10 mouse cellular contexts compared by ENCODE assay signal in genomic region chr2:160760433-160761184, GRCm38 (mm10). TPM values are rescaled to one million over a fixed set of nuclear protein-coding genes. Genes with fewer than 3 reads are reported as not detected.
A peak's percentile ranks its signal among the peaks of the same experiment; 100 is the strongest.
DNase-seq lines count a peak whose midpoint lies in the region; ATAC-seq and TF ChIP-seq lines count a peak whose summit lies in the region.
"Had no signal": no experiment of that assay in that cellular context is flagged by ENCODE, and none has a peak within 500 bp of the region (broad histone marks: within the 10 kb centered on the region; RNA-seq: fewer than 3 reads in every experiment).

No protein-coding gene starts in this region.

- H3K27ac ChIP-seq in kidney, embryonic 14.5 days (ENCODE audit: low read depth, low read length), result no peak overlapping the region
- no peak overlapping the region for H3K27ac ChIP-seq in MEL (ENCODE audit: control insufficient read depth, low read depth, low read length)
- H3K27ac ChIP-seq in lung, postnatal 0 days (ENCODE audit: low read length), result no peak overlapping the region
- no peak overlapping the region for H3K27ac ChIP-seq in midbrain, embryonic 16.5 days (ENCODE audit: low read length)
- H3K27ac ChIP-seq: embryonic facial prominence, embryonic 12.5 days; neural tube, embryonic 13.5 days had no signal

- peaks cover 92% of the 10 kb centered on the region for H3K36me3 ChIP-seq in kidney, embryonic 14.5 days (ENCODE audit: control insufficient read depth, insufficient read depth, low read length)
- H3K36me3 ChIP-seq in MEL (ENCODE audit: control insufficient read depth in 1 of 2, insufficient read depth in 2 of 2, low read length in 2 of 2), result peaks cover 0 to 11% of the 10 kb centered on the region in 2 experiments; a peak in 2 of 4 replicates
- H3K36me3 ChIP-seq in lung, postnatal 0 days (ENCODE audit: insufficient read depth, low read length), result peaks cover 34% of the 10 kb centered on the region
- peaks cover 48% of the 10 kb centered on the region for H3K36me3 ChIP-seq in midbrain, embryonic 16.5 days (ENCODE audit: control insufficient read depth, insufficient read depth, low read length)

- peak; percentile 60 to 71 (median 60) for TF ChIP-seq CTCF in MEL (IDR thresholded peaks at IDR 0.05 in 2 of 3, conservative IDR thresholded peaks at IDR 0.05 in 1 of 3; ENCODE audit: control insufficient read depth in 1 of 3, insufficient read depth in 1 of 3, low read depth in 2 of 3, low read length in 3 of 3, poor library complexity in 1 of 3, severe bottlenecking in 1 of 3)
- peak; percentile 82 for TF ChIP-seq CTCF in lung, postnatal 0 days (IDR thresholded peaks at IDR 0.05)

- no peak overlapping the region for H3K4me2 ChIP-seq in kidney, embryonic 14.5 days (replicated peaks; ENCODE audit: low read depth, low read length)
- no peak overlapping the region for H3K4me2 ChIP-seq in lung, postnatal 0 days (replicated peaks; ENCODE audit: low read depth, low read length)
- H3K4me2 ChIP-seq in midbrain, embryonic 16.5 days (ENCODE audit: low read length), result no peak overlapping the region
- H3K4me2 ChIP-seq: embryonic facial prominence, embryonic 12.5 days; neural tube, embryonic 13.5 days had no signal

- H3K27me3 ChIP-seq in kidney, embryonic 14.5 days (ENCODE audit: control insufficient read depth, insufficient read depth, low read length), result no peaks in the 10 kb centered on the region
- H3K27me3 ChIP-seq in MEL (ENCODE audit: control insufficient read depth in 1 of 2, insufficient read depth in 2 of 2, low read length in 2 of 2), result no peaks in the 10 kb centered on the region
- H3K27me3 ChIP-seq in lung, postnatal 0 days (replicated peaks; ENCODE audit: insufficient read depth, low read length), result no peaks in the 10 kb centered on the region
- H3K27me3 ChIP-seq in midbrain, embryonic 16.5 days (ENCODE audit: control insufficient read depth, insufficient read depth, low read depth, low read length), result no peaks in the 10 kb centered on the region
- H3K27me3 ChIP-seq: embryonic facial prominence, embryonic 12.5 days; neural tube, embryonic 13.5 days had no signal

- no peaks in the 10 kb centered on the region for H3K9me3 ChIP-seq in kidney, embryonic 14.5 days (ENCODE audit: control insufficient read depth, low read length)
- H3K9me3 ChIP-seq in MEL (replicated peaks; ENCODE audit: insufficient read depth, low read length), result no peaks in the 10 kb centered on the region
- no peaks in the 10 kb centered on the region for H3K9me3 ChIP-seq in lung, postnatal 0 days (ENCODE audit: low read length)
- H3K9me3 ChIP-seq in midbrain, embryonic 16.5 days (replicated peaks; ENCODE audit: control insufficient read depth, low read length, poor library complexity, severe bottlenecking), result no peaks in the 10 kb centered on the region
- H3K9me3 ChIP-seq: embryonic facial prominence, embryonic 12.5 days; neural tube, embryonic 13.5 days had no signal

- no peak overlapping the region for H3K9ac ChIP-seq in kidney, embryonic 14.5 days (ENCODE audit: low read depth, low read length)
- H3K9ac ChIP-seq in MEL (ENCODE audit: control insufficient read depth, low read depth, low read length, poor library complexity, severe bottlenecking), result no peak overlapping the region
- no peak overlapping the region for H3K9ac ChIP-seq in lung, postnatal 0 days (replicated peaks; ENCODE audit: low read depth)
- no peak overlapping the region for H3K9ac ChIP-seq in midbrain, embryonic 16.5 days (ENCODE audit: low read depth, low read length)
- H3K9ac ChIP-seq: embryonic facial prominence, embryonic 12.5 days; neural tube, embryonic 13.5 days had no signal

- peak; percentile 57 for TF ChIP-seq RAD21 in MEL (IDR thresholded peaks at IDR 0.05; ENCODE audit: low read depth, low read length)

- no peak for ATAC-seq in kidney, embryonic 14.5 days (ENCODE audit: low FRiP score, low TSS enrichment)
- ATAC-seq in lung, postnatal 0 days, result no peak; the same call in 1 of the 2 replicates
- no peak for ATAC-seq in midbrain, embryonic 16.5 days

- no peak for TF ChIP-seq EP300 in MEL (IDR thresholded peaks at IDR 0.05; ENCODE audit: low read depth in 1 of 2, low read length in 2 of 2)
- no peak for TF ChIP-seq EP300 in lung, postnatal 0 days (IDR thresholded peaks at IDR 0.05)

- no peak for TF ChIP-seq POLR2A in MEL (IDR thresholded peaks at IDR 0.05; ENCODE audit: control insufficient read depth in 1 of 2, insufficient read depth in 1 of 2, low read depth in 1 of 2, low read length in 2 of 2, poor library complexity in 1 of 2)

- 87% methylated on average over 9 of the region's 9 CpGs for WGBS in kidney, embryonic 14.5 days
- WGBS in lung, postnatal 0 days, result 89% methylated on average over 9 of the region's 9 CpGs
- WGBS in midbrain, embryonic 16.5 days, result 88% methylated on average over 9 of the region's 9 CpGs

- no peak overlapping the region for H3K4me3 ChIP-seq in kidney, embryonic 14.5 days (ENCODE audit: low read length)
- no peak overlapping the region for H3K4me3 ChIP-seq in MEL (ENCODE audit: control insufficient read depth in 1 of 2, insufficient read depth in 1 of 2, low read depth in 2 of 2, low read length in 2 of 2)
- H3K4me3 ChIP-seq in lung, postnatal 0 days (ENCODE audit: low read depth, low read length), result no peak overlapping the region
- no peak overlapping the region for H3K4me3 ChIP-seq in midbrain, embryonic 16.5 days (ENCODE audit: low read depth, low read length)
- H3K4me3 ChIP-seq: embryonic facial prominence, embryonic 12.5 days; neural tube, embryonic 13.5 days had no signal

- no peaks in the 10 kb centered on the region for H3K4me1 ChIP-seq in kidney, embryonic 14.5 days (ENCODE audit: control insufficient read depth, insufficient read depth, low read length)
- peaks cover 6 to 16% of the 10 kb centered on the region in 2 experiments for H3K4me1 ChIP-seq in MEL (ENCODE audit: control insufficient read depth in 1 of 2, insufficient read depth in 2 of 2, low read length in 2 of 2)
- no peaks in the 10 kb centered on the region for H3K4me1 ChIP-seq in lung, postnatal 0 days (ENCODE audit: insufficient read depth, low read depth, low read length)
- no peaks in the 10 kb centered on the region for H3K4me1 ChIP-seq in midbrain, embryonic 16.5 days (ENCODE audit: control insufficient read depth, insufficient read depth, low read length)
- H3K4me1 ChIP-seq: embryonic facial prominence, embryonic 12.5 days; neural tube, embryonic 13.5 days had no signal

- DNase-seq in kidney, adult 18-20 months, result peak; percentile 76
- peak; percentile 19 to 36 for DNase-seq in B cell, adult 2 months
- DNase-seq in MEL (ENCODE audit: low read depth, low spot score), result peak; percentile 30
- peak; percentile 29 to 38 for DNase-seq in gastrocnemius, adult 8-10 months (ENCODE audit: low spot score in 2 of 2)
- DNase-seq in lung, postnatal 0 days (ENCODE audit: low spot score), result peak; percentile 46
- peak; percentile 39 to 44 for DNase-seq in thymus, postnatal 36 days

- H3K79me2 ChIP-seq in MEL (ENCODE audit: control insufficient read depth, insufficient read depth, low read length, poor library complexity), result no peaks in the 10 kb centered on the region

TF ChIP-seq in MEL, 35 proteins besides CTCF, POLR2A, EP300 and RAD21:
- TF ChIP-seq E2F4 (IDR thresholded peaks at IDR 0.05; ENCODE audit: borderline replicate concordance, low read depth, low read length), result no peak
- no peak for TF ChIP-seq GATA1 (IDR thresholded peaks at IDR 0.05; ENCODE audit: low read depth, low read length)
- TF ChIP-seq CHD2 (IDR thresholded peaks at IDR 0.05; ENCODE audit: low read length), result no peak
- no peak for TF ChIP-seq NELFE (IDR thresholded peaks at IDR 0.05; ENCODE audit: low read depth, low read length)
- no peak for TF ChIP-seq JUND (IDR thresholded peaks at IDR 0.05; ENCODE audit: low read depth, low read length)
- no peak for TF ChIP-seq MXI1 (IDR thresholded peaks at IDR 0.05; ENCODE audit: low read depth, low read length)
- TF ChIP-seq HCFC1 (IDR thresholded peaks at IDR 0.05; ENCODE audit: low read depth, low read length), result no peak
- TF ChIP-seq SMC3 (IDR thresholded peaks at IDR 0.05; ENCODE audit: low read depth, low read length), result peak; percentile 64

RNA-seq across cellular contexts. Expression of gene Plcg1, which starts 29.5 kb away (rescaled TPM):
- polyA plus RNA-seq in kidney, embryonic 14.5 days (2014; fragmentation: Nextera tagmentation; extraction: Ambion mirVana), result 32.9 and 60.3 TPM in 2 replicates
- total RNA-seq in MEL (2012; rRNA removed), result 15.2 and 15.4 TPM in 2 replicates
- polyA plus RNA-seq in MEL (2012; ENCODE audit: insufficient read depth in 1 of 2, insufficient read length in 2 of 2, low read depth in 1 of 2, low replicate concordance in 2 of 2, missing spikeins in 1 of 2), result 10 to 100 TPM in 1 of 2 experiments, not detected in 1; 27.5 TPM
- 10 to 100 TPM; 16.4 to 24.8 (median 19.4) TPM for total RNA-seq in gastrocnemius, adult 8-10 months (2022)
- 34.8 and 36.4 TPM in 2 replicates for polyA plus RNA-seq in lung, postnatal 0 days (2015; fragmentation: Nextera tagmentation; extraction: Ambion mirVana)
- 52.1 and 57.3 TPM in 2 replicates for polyA plus RNA-seq in midbrain, embryonic 16.5 days (2015; fragmentation: Nextera tagmentation; extraction: Ambion mirVana)
